Mouse (Mus musculus): Measurements from ENCODE around the gene Ndufa9.

GRCm38 (mm10) chr6:126852881-126853280 is 3.9 kb upstream of the Ndufa9 start, which contains the start of gene Akap3:
- TF ChIP-seq CTCF (IDR thresholded peaks at IDR 0.05; ENCODE audit: insufficient read depth, low read depth, low read length) (no peak), POLR2A (IDR thresholded peaks at IDR 0.05; ENCODE audit: insufficient read depth, low read depth, low read length) (no peak)
